Mouse (Mus musculus): ENCODE results near the gene Sirt4.
A peak's percentile ranks its signal among the peaks of the same experiment; 100 is the strongest.
"Not testable (repeated sequence)": the region's sequence is repeated elsewhere in the genome, so short reads cannot be mapped to it uniquely, and the experiment has no call there.

Sirt4 gene

DNA sequence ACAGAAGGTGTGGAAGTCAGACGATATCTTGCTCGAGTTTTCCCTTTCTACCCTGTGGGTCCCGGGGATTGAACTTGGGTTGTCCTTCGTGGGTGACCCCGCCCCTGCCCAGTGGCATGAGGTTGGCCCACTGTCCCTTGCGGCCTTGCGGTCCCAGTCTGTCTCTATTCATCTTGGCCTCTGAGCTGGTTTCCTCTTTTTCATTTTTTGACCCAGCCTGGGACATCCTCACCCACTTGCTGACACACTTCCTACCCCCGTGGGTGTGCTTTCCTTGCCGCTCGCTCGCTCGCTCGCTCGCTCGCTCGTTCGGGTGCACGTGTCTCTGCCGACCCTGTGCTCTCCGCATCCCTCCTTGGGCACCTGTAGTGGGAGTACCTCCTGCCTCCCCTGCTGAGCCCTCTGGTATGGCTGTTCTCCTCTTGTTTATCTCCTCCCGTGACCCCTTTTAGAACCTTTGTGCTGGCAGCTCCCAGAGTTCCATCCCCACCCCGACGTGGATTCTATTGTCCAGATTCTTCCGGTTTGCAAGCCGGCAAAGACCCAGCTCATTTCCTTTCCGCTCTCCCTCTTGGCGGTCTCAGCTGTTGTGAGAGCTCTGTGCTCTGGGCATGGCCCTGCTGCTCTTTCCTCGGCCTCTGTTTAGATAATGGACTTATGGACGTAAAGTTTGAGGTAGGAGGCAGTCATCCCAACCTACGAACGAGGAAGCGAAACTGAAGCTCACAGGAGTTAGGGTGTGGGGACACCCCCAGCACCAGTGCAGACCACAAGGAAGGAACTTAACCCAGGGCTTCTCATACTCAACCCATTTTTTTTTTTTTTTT, 31.8 kb upstream of the Sirt4 start:
- ATAC-seq (ENCODE audit: insufficient number of reproducible peaks, low FRiP score, low TSS enrichment) = no peak

DNA sequence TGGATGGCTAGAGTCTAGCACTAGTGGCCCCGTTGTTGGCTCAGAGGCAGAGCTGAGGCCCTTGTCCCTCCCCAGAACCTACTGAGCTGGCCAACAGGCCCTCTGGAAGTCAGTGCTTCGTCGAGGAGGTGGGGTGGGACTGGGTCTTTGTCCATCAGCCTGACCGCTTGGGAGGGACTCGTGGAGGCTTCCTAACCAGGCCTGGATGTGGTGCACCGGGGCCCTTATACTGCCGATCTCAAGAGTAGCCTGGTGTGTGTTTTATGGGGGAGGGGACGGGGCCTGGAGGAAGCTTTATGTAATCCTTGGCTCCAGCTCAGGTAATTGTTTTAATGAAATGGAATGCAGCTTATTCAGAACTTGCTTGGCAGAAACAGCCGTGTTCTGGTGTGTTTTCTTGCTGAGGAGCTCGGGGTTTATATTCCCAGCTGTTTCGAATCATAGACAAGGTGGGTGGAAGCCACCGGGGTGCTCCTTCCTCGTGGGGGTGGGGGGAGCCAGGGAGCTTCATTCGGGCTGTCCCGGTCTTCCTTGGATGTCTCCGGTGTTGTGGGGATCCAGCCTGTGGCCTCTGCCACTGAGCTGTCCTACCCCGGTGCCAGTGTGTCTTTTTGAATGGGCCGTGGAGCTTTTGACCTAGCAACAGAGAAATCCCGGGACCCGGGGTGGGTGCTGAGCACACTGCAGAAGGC, 30.5 kb upstream of the Sirt4 start:
- ATAC-seq (ENCODE audit: insufficient number of reproducible peaks, low FRiP score, low TSS enrichment) = no peak; the same call in 1 of the 2 replicates

DNA sequence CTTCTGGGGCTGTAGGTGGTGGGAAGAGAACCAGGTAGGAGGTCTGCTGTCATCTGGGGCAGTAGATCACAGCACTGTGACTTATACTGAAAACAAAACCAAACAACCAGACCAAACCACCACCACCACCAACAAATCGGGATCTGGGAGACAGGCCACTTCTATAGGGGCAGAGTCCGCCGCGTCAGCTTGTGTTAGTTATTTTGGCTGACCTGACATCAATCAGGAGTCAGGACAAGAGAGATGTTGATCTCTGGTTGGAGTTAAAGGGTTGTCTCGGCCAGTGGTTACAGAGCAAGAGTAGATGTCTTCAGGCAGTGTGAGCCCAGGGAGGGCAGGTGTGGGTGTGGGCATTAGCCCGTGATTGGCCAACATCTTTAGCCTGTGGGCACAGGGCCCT, 29.8 kb upstream of the Sirt4 start:
- ATAC-seq (ENCODE audit: insufficient number of reproducible peaks, low FRiP score, low TSS enrichment) = no peak

DNA sequence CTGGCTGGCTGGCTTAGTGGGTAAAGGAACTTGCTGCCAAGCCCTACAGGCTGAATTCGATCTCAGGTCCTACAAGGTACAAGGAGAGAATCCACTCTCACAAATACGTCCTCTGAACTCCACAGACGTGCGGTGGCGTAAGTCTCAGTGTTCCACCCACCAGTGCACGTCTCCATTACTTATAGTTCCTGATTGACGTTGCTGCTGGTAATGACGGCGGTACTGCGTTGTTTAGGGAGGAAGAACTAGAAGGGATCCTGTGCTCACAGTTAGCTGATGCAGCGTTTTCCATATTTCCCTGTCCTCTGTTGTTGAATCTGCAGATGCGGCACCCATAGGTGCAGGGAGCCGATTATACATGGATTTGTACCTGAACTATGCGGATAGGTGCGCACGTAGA, 29.2 kb upstream of the Sirt4 start:
- ATAC-seq (ENCODE audit: insufficient number of reproducible peaks, low FRiP score, low TSS enrichment) = no peak

DNA sequence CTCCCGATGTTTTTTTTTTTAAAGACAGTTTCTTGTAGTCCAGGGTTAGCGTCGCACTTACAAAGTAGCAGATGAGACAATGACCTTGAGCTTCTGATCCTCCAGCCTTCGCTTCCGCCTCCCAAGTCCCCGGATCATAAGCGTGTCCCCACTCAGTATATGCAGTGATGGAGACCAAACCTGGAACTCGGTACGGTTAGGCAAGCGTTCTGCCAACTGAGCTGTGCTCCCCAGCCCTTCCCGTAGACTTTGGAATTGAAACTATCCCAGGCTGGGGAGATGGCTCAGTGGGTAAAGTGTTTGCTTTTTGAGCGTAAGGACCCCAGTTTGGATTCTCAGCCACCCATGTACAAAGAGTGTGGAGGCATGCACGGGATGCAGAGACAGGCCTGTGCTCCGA, 28.7 kb upstream of the Sirt4 start:
- no peak for ATAC-seq (ENCODE audit: insufficient number of reproducible peaks, low FRiP score, low TSS enrichment)

DNA sequence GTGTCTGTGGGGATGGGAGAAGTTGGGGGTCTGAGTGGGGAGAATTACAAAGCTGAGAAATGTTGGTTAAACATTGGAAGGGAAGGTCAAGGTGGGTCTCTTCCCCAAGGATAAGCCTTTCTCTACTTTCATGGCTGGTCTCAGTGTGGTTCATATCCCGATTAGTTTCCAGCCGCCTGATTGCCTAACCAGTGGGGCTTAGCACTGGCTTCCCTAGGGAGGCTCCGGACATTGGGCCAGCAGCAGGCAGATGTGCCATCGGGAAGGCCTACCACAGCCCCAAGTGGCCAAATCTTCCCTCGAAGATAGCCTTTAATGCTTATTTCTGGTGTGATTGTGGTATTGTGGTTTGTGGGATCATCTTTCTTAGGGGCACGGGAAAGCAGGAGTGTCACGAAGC, 27.9 kb upstream of the Sirt4 start:
- ATAC-seq (ENCODE audit: insufficient number of reproducible peaks, low FRiP score, low TSS enrichment) = no peak

DNA sequence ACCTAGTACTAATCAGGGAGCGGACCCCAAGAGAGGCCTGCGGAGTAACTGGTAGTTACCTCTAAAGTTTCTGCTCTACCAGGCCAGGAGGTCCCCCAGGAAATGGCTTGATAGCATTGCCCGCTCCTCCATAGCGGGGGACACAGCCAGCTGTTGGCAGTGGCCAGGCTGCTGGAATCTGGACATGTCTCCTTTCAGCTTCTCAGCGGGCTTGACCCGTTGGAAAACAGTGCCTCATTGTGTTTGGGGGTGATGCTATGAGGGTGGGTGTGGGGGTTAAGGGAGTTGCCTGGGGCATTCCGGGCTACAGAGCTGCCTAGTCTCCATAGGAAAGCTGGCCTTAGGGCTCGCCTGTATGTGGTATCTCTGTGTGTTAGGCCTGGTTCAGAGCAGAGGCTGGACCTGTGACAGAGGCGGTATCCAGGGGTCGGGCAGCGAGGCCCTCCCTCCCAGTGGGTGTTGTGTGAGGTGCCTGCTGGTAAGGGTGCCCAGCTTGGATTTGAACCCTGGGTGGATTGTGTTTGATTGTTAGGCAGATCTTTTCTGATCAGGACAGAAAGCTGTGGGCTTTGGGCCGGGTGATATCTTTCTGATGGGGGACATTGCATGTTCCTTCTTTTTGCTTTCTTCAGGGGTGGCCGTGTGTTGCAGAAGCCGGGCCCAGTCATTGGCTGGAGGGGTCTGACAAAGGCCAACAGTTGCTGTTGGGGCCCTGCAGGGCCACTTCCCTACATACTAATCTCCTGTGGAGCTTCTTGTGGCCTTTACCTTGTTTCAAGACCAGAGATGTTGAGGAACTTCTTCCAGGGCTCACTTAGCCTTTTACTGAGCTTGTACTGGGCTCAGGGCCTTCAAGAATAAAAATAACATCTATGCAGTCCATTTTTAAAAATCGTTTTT, 25.5 kb upstream of the Sirt4 start:
- ATAC-seq (ENCODE audit: insufficient number of reproducible peaks, low FRiP score, low TSS enrichment) = no peak

DNA sequence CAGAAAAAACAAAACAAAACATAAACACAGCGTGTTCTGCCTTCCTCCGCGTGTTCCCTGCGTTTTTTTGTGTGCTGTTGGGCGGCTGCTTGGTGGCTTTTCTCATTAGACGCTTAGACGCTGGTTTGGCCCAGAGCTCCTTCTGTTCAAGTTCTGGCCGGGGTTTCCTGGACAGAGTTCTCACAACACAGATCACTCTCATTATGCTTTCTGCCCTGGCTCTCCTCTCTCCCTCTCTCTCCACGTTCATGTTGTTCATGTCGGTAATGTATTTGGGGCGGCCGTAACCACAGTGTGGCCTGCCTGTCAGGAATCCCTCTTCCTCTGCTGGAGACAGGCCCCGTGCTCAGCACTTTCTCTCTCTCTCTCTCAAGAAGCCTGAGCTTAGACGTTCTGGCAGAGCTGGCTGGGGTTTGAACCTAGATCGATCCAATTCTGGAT, 24.8 kb upstream of the Sirt4 start:
- no peak for ATAC-seq (ENCODE audit: insufficient number of reproducible peaks, low FRiP score, low TSS enrichment)

DNA sequence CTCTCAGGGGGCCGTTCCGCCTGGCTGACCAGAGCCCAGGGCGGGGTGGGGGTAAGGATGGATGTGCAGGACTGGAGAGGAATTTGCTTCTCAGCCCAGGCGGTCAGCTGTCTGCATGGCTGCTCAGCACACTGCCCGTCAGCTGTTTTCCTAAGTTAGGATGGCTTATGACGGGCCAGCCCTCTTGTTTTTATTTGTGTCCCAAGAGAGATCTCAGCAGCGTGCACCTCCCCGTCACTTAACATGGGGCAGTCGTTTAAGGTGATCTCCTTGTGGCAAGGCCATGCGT, 24.3 kb upstream of the Sirt4 start:
- no peak for ATAC-seq (ENCODE audit: insufficient number of reproducible peaks, low FRiP score, low TSS enrichment)

DNA sequence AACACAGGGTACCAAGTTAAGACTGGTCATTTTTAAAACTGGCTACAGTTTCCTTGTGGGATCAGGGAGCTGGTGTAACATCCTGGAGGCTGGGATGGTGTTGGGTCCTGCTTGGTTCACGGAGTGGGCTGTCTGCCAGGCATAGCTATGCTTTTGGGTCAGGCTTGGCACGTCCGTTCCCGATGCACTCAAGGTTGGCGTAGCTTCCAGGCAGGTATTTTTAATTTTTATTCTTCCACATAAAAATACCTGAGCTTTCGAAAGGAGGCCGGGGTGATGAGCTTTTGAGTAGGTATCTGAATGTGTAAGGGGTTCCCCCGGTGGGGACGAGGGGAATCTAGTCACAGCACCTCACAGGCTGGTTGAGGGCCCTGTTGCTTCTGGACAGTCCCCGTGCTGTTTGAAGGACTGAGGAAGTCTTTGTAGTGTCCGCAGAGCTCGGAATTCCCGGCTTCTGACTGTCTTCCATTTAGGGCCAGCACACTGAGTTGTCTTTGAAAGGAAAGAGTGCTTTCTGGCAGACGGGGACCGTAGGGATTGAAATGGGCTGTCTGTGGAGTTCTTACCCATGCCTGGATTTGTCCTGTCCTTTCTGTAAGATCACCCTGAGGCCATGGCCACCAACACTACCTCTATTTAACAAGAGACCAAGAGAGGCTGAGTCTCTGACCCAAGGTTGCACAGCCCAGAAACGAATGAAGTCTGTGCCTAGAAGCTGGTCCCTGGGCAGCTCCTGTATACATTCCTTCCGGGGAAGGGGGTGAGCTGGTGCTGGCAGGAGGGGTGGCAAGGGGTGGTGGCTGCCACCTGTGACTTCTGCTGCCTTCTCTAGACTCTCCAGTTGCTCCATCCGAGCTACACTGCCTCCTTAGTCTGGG, 23.7 kb upstream of the Sirt4 start:
- no peak; the same call in 1 of the 2 replicates for ATAC-seq (ENCODE audit: insufficient number of reproducible peaks, low FRiP score, low TSS enrichment)

DNA sequence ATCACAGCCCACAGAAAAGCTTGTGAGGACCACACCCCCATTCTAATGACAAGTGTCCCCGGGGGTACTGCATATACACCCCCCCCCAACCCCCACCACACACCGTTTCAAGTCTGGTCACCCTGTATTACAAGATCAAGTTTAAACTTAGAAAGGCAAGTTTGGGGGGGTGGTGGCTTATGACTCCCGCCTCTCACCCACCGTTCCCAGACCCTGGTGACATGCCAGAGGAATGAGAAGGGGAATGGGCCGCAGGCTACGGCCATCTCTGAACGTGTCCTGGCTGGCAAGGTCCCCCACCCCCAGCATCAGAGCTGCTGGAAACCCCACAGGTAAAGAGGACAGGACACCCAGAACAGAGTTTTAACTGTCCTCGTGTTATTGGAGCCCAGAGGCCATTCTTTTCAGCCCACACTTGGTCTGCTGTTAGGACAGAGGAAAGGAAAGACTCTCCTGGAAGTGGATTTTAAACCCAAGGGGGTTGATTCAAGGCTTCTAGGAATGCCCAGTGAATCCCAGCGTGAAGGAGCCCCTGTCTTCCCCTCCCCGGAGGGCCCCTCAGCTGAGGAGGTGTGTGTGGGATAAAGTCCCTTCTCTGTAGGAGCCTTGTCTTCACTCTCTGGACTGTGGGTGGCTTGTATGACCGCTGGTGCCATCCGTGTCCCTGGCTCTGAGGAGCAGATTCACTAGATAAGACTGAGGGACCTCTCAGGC, 22.9 kb upstream of the Sirt4 start:
- no peak for ATAC-seq (ENCODE audit: insufficient number of reproducible peaks, low FRiP score, low TSS enrichment)

DNA sequence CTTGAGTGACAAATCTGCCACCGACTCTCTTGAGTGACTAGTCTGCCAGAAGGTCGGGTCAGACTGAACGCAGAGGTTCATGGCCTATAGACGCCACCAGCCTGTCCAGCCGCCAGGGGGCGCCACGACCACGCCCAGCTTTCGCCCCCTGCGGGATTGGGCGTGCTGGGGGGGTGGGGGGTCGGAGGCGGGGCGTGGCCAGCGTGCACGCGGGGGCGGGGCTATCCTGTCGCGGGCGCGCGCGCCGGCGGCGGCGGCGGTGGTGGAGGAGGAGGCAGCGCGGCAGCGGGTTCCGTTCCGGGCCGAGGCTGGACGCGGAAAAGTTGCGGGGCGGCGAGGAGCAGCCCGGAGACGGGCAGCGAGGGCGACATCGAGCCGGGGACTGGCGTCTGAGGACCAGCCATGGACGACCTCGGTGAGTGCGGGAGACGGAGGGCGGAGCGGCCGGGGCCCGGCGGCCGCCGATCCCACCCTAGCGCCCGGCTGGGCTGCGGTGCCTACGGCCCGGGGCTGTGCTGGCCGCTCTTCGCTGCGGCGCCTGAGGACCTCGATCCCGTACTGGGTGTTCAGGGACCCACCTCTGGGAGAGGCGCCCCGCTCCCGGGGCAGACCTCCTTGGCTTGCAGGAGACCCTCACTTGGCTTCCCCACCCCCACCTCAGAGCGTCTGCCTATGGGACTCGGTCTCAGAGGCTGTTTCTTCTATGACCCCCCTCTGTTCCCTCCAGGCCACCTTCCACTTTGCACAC, 22.1 kb upstream of the Sirt4 start, which contains the start of gene Pxn:
Gene Pxn (plus strand): TSS at position 223 of the 748 bp plus-strand sequence.
- peak; percentile 43; the same call in 1 of the 2 replicates for ATAC-seq (ENCODE audit: insufficient number of reproducible peaks, low FRiP score, low TSS enrichment)

DNA sequence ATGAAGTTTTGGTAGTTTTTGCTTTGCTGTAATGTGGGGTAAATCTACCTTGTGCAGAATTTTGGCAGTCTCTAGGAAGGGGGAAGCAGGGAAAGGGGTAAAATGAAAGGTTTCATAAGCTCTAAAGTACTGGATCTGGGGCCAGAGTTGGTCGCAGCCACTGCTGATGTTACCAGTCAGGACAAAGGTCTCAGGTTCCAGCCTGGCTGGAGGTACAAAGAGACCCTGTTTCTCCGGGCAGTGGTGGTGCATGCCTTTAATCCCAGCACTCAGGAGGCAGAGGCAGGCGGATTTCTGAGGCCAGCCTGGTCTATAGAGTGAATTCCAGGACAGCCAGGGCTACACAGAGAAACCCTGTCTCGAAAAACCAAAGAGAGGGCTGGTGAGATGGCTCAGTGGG, 21.1 kb upstream of the Sirt4 start:
- ATAC-seq (ENCODE audit: insufficient number of reproducible peaks, low FRiP score, low TSS enrichment) = not testable (repeated sequence)

DNA sequence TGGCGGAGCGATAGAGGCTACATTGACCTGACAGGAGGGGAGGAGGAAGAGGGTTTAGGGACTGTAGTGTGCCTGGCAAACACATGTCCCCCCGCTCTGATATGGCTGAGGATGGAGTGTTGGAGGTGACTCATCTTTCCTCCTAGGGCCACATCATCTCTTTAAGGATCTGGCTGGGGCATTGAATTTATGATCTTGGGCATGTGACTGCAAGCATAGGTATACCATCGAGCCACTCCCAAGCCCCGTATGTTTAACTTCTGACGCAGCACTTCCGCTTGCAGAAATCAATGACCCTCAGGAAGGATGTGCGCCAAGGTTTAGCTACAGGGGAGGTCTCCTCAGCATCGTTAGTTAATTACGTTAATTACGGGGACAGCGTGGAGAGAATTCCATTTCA, 18.5 kb upstream of the Sirt4 start:
- ATAC-seq (ENCODE audit: insufficient number of reproducible peaks, low FRiP score, low TSS enrichment) = no peak

DNA sequence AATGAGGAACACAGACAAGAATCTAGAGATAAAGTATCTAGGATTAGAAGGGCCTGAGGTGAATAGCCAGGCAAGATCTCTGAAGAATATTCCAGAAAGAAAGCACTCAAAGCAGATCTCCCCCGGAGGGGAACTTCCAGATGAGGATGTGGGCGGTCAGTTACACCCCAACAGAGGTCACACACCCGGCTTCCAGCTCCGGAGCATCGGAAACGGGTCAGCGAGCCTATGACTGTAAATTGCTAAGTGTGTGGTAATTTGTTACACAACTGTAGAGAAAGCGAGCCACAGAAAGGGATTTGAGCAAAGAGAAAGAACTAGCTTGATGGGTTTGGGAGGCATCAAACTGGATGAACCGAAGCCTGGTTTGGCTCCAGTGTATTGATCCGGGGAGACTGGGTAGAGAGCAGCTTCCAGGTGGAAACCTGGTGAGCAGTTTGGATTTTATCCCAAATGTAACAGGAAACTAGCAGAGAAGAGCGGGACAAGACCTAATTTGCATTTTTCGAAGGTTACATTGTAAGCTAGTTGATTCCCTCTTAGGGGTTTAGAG, 15.9 kb upstream of the Sirt4 start:
- ATAC-seq (ENCODE audit: insufficient number of reproducible peaks, low FRiP score, low TSS enrichment) = no peak

DNA sequence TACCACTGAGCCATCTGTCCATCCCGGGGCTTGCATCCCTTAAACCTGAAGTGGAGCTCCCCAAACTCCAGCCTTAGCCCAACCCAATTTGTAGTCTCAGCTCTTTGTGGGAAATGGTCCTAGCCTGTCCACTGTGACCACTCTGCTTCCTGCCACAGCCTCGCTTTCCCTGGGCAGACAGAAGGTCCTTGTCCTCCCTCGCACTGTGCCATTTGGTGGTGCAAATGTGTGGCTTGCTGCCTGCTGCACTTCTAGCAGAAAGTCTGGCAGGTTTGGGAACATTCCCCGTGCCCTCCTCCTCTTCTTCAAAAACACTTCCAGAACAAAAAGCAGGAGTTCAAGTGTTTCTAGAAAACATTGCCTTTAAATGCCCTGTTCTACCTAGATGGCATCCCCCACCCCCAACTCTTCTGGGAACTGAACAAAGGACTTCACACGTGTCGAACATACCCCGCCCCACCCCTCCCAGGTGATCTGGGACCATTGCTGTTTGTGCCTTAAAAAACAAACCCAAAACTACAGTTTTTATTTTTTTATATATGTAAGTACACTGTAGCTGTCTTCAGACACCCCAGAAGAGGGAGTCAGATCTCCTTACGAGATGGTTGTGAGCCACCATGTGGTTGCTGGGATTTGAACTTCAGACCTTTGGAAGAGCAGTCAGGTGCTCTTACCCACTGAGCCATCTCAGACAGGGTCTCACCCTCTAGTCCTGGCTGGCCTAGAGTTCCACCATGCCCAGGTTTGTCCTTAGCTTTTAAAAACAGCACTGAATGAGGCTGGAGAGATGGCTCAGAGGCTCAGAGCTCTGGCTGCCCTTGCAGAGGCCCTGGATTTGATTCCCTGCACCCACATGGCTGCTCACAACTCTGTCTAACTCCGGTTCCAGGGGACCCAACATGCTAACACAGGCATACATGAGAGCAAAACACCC, 14.0 kb upstream of the Sirt4 start:
- peak; percentile 56; the same call in 1 of the 2 replicates for ATAC-seq (ENCODE audit: insufficient number of reproducible peaks, low FRiP score, low TSS enrichment)

DNA sequence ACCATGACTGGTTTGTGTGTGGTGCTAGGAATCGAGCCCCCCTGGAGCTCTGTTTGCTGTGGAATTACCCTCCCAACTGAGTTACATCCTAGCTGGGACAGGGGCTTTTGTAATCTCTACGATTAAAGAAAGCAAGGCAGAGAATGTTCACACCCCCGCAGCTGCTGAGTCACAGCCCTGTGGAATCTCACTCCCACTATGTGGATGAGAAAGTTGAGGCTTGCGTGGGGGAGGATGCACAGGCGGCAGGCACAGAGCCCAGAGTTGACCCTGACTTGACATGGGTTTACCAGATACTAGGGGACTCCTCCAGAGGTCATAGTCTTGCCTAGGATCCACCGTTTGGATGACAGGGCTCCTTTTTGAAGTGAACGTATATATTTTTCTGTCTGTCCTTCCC, 12.5 kb upstream of the Sirt4 start:
- ATAC-seq (ENCODE audit: insufficient number of reproducible peaks, low FRiP score, low TSS enrichment) = no peak

Measured in cerebellum, adult (tissue).